Mouse (Mus musculus) ES-Bruce4 (cell line): ENCODE data around the gene Ctsf. TPM values are rescaled to one million over a fixed set of nuclear protein-coding genes. Genes with fewer than 3 reads are reported as not detected.
A peak's percentile ranks its signal among the peaks of the same experiment; 100 is the strongest.

ENCODE experiments used
- H3K27ac ChIP-seq: 2 replicates; pipeline ENCODE4 v1.5.1; 2012; ENCODE audit warnings: low read length, inconsistent platforms; ENCODE audit not compliant: insufficient read depth
- H3K27me3 ChIP-seq: 2 replicates; pipeline ENCODE4 v1.6.1; 2012; ENCODE audit warnings: mild to moderate bottlenecking, low read length, inconsistent platforms; ENCODE audit not compliant: control insufficient read depth, poor library complexity, insufficient read depth, severe bottlenecking
- H3K36me3 ChIP-seq: 2 replicates; pipeline ENCODE4 v1.6.1; 2012; ENCODE audit warnings: inconsistent platforms, mild to moderate bottlenecking, low read length, moderate library complexity; ENCODE audit not compliant: control insufficient read depth, poor library complexity, insufficient read depth, severe bottlenecking
- H3K4me1 ChIP-seq: one replicate; pipeline ENCODE4 v1.8.1; 2011; ENCODE audit warnings: low read length; ENCODE audit not compliant: control insufficient read depth, insufficient read depth
- H3K4me3 ChIP-seq: 2 replicates; pipeline ENCODE4 v1.5.1; 2011; ENCODE audit warnings: low read depth, mild to moderate bottlenecking, low read length
- H3K9ac ChIP-seq: 2 replicates; pipeline ENCODE4 v1.6.1; 2012; ENCODE audit warnings: low read depth, mild to moderate bottlenecking, inconsistent platforms; ENCODE audit not compliant: poor library complexity, severe bottlenecking
- H3K9me3 ChIP-seq: replicated peaks from 2 replicates; pipeline ENCODE4 v1.6.1; 2012; ENCODE audit warnings: mild to moderate bottlenecking, low read length, inconsistent platforms; ENCODE audit not compliant: control insufficient read depth, poor library complexity, insufficient read depth, severe bottlenecking
- CTCF ChIP-seq: IDR thresholded peaks from one replicate; pipeline ENCODE4 v1.8.1; 2011; ENCODE audit warnings: low read depth, low read length
- EP300 ChIP-seq: IDR thresholded peaks from 2 replicates; pipeline ENCODE4 v1.6.1; 2011; ENCODE audit warnings: low read depth, low read length; ENCODE audit not compliant: insufficient read depth
- POLR2A ChIP-seq: IDR thresholded peaks from one replicate; pipeline ENCODE4 v1.8.1; 2011; ENCODE audit warnings: low read length; ENCODE audit not compliant: insufficient read depth
- polyA plus RNA-seq: library from polyadenylated mRNA; stranded (reverse); fragments of >200 nt; gene quantifications from 2 replicates; pipeline ENCODE4 v1.2.4, GENCODE M21; 2011; ENCODE audit warnings: low read depth; ENCODE audit not compliant: missing spikeins, insufficient read depth, insufficient read length

Ctsf gene
- polyA plus RNA-seq, 1 experiment, result 13.6 TPM

- H3K27ac ChIP-seq, result no peak overlapping the region
- no peaks in the 10 kb centered on the region for H3K9me3 ChIP-seq
- H3K4me1 ChIP-seq, result no peaks in the 10 kb centered on the region
- TF ChIP-seq EP300 (no peak), CTCF (no peak), POLR2A (no peak)
- no peak overlapping the region for H3K4me3 ChIP-seq
- no peaks in the 10 kb centered on the region for H3K36me3 ChIP-seq
- no peaks in the 10 kb centered on the region for H3K27me3 ChIP-seq
- H3K9ac ChIP-seq, result no peak overlapping the region
Observed at GRCm38 (mm10) chr19:4833977-4834376, 21.0 kb upstream of the Ctsf start.

GRCm38 (mm10) chr19:4836096-4836495 lies 18.8 kb upstream of the Ctsf start:
- Histone ChIP-seq H3K27me3 (no peaks in the 10 kb centered on the region), H3K9me3 (no peaks in the 10 kb centered on the region), H3K4me3 (no peak overlapping the region), H3K27ac (peak overlapping the region; percentile 37), H3K36me3 (no peaks in the 10 kb centered on the region), H3K4me1 (no peaks in the 10 kb centered on the region), H3K9ac (no peak overlapping the region)
- TF ChIP-seq POLR2A (no peak), EP300 (no peak), CTCF (no peak)

GRCm38 (mm10) chr19:4837049-4837448 lies 17.9 kb upstream of the Ctsf start:
- H3K27ac ChIP-seq, result no peak overlapping the region
- TF ChIP-seq CTCF (no peak), POLR2A (no peak), EP300 (no peak)

GRCm38 (mm10) chr19:4838526-4839140 lies 16.3 kb upstream of the Ctsf start:
- no peaks in the 10 kb centered on the region for H3K27me3 ChIP-seq
- H3K9ac ChIP-seq, result peak overlapping the region; percentile 59
- no peak overlapping the region for H3K27ac ChIP-seq
- TF ChIP-seq EP300, result no peak
- TF ChIP-seq CTCF, result no peak
- TF ChIP-seq POLR2A, result no peak
- H3K4me3 ChIP-seq, result peak overlapping the region; percentile 74
- H3K36me3 ChIP-seq, result no peaks in the 10 kb centered on the region
- no peaks in the 10 kb centered on the region for H3K4me1 ChIP-seq
- no peaks in the 10 kb centered on the region for H3K9me3 ChIP-seq

More at GRCm38 (mm10) chr19:4837049-4837448, 17.9 kb upstream of the Ctsf start:
- Histone ChIP-seq H3K9me3 (no peaks in the 10 kb centered on the region), H3K36me3 (no peaks in the 10 kb centered on the region), H3K27me3 (no peaks in the 10 kb centered on the region), H3K9ac (no peak overlapping the region), H3K4me1 (no peaks in the 10 kb centered on the region), H3K4me3 (no peak overlapping the region)

GRCm38 (mm10) chr19:4839149-4839548 lies 15.8 kb upstream of the Ctsf start, which contains the start of the genes Ccs and Ccdc87:
Gene Ccs (minus strand): TSS chr19:4839332.
Gene Ccdc87 (plus strand): TSS chr19:4839366.
- H3K36me3 ChIP-seq, result no peaks in the 10 kb centered on the region
- H3K9ac ChIP-seq, result peak within 1 kb of the TSS; percentile 59
- H3K27me3 ChIP-seq, result no peaks in the 10 kb centered on the region
- H3K4me1 ChIP-seq, result no peaks in the 10 kb centered on the region
- TF ChIP-seq POLR2A (peak; percentile 65), EP300 (peak; percentile 29; the same call in 1 of the 2 replicates), CTCF (no peak)
- H3K9me3 ChIP-seq, result no peaks in the 10 kb centered on the region
- H3K27ac ChIP-seq, result no peak within 1 kb of the TSS
- peak within 1 kb of the TSS; percentile 74 for H3K4me3 ChIP-seq

GRCm38 (mm10) chr19:4840848-4841247 lies 14.1 kb upstream of the Ctsf start:
- Histone ChIP-seq H3K9me3 (no peaks in the 10 kb centered on the region), H3K4me1 (no peaks in the 10 kb centered on the region), H3K27me3 (no peaks in the 10 kb centered on the region), H3K4me3 (no peak overlapping the region), H3K27ac (no peak overlapping the region), H3K36me3 (no peaks in the 10 kb centered on the region), H3K9ac (no peak overlapping the region)
- TF ChIP-seq CTCF (no peak), POLR2A (no peak), EP300 (no peak)
